ENCODE assay signal across 8 mouse cellular contexts in the genomic region with DNA sequence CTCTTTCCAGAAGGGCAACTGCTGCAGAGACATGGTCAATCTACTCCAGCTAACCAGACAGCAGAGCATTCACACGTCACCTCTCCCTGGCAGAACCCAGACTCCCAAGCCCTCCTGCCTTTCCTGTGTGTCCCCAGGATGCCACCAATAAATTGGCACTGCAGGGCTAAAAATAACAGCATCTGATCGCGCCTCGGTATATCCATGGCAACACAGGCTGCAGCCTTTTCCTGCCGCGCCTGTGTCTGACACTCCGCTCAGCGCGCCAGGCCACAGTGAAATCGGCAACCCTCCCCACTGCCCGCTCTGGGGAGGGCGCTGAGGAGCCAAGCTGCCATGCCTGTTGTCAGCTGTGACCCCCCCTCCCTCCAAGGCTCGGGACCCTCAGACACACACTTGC.
DNase-seq lines count a peak whose midpoint lies in the region; ATAC-seq and TF ChIP-seq lines count a peak whose summit lies in the region.

No protein-coding gene starts in this region.

- ATAC-seq in forebrain, embryonic 12.5 days (ENCODE audit: low FRiP score) = peak; percentile 66; the same call in 1 of the 2 replicates
- ATAC-seq in midbrain, embryonic 14.5 days (ENCODE audit: low FRiP score, low TSS enrichment) = peak; percentile 54; the same call in 1 of the 2 replicates

- no peak for TF ChIP-seq POLR2A in heart, adult 2 months (IDR thresholded peaks at IDR 0.05; ENCODE audit: insufficient read depth, low read depth, low read length)

- no peak for TF ChIP-seq CTCF in heart, adult 2 months (IDR thresholded peaks at IDR 0.05)
- TF ChIP-seq CTCF in layer of hippocampus, adult 2 months (conservative IDR thresholded peaks at IDR 0.05) = no peak
- TF ChIP-seq CTCF in gastrocnemius, adult 2 months (IDR thresholded peaks at IDR 0.05) = no peak

- H3K4me3 ChIP-seq in heart, embryonic 10.5 days = peak overlapping the region; percentile 29
- H3K4me3 ChIP-seq in heart, adult 2 months = no peak overlapping the region
- H3K4me3 ChIP-seq in forebrain, embryonic 12.5 days (replicated peaks) = no peak overlapping the region
- H3K4me3 ChIP-seq in layer of hippocampus, adult 2 months = peak overlapping the region; percentile 4; the same call in 1 of the 2 replicates
- H3K4me3 ChIP-seq in midbrain, embryonic 14.5 days (replicated peaks; ENCODE audit: low read depth, low read length) = no peak overlapping the region
- no peak overlapping the region for H3K4me3 ChIP-seq in gastrocnemius, adult 2 months

- intact Hi-C loops in heart, adult 2 months (cut with DNase I) = loop anchor here (1.0 to 10.0 kb wide), 4 partner anchors 34 to 1160 kb away; no protein-coding TSS in a partner anchor
- intact Hi-C loops in gastrocnemius, adult 2 months (cut with DNase I) = loop anchor here (5.0 kb wide), 1 partner anchor 160 kb away; no protein-coding TSS in a partner anchor

- H3K27me3 ChIP-seq in heart, embryonic 10.5 days (ENCODE audit: insufficient read depth, poor library complexity, severe bottlenecking) = peaks cover 33% of the 10 kb centered on the region; the same call in 1 of the 2 replicates
- H3K27me3 ChIP-seq in heart, adult 2 months (ENCODE audit: control insufficient read depth, insufficient read depth, low read length) = no peaks in the 10 kb centered on the region
- H3K27me3 ChIP-seq in forebrain, embryonic 12.5 days = peaks cover 20% of the 10 kb centered on the region
- no peaks in the 10 kb centered on the region for H3K27me3 ChIP-seq in midbrain, embryonic 14.5 days (ENCODE audit: control insufficient read depth, insufficient read depth, low read length)

- no peak for DNase-seq in heart, embryonic 10.5 days (ENCODE audit: low spot score)
- no peak for DNase-seq in heart, adult 2 months
- peak; percentile 18 for DNase-seq in R1 (ENCODE audit: low read depth, low spot score)
- peak; percentile 66 to 73 for DNase-seq in layer of hippocampus, adult 2 months (ENCODE audit: low spot score in 2 of 2)
- peak; percentile 74 for DNase-seq in midbrain, embryonic 14.5 days
- no peak for DNase-seq in spleen, adult 18-20 months
- DNase-seq in gastrocnemius, adult 2 months = no peak

- no peak overlapping the region for H3K9ac ChIP-seq in heart, adult 2 months (ENCODE audit: low read depth, low read length)
- no peak overlapping the region for H3K9ac ChIP-seq in forebrain, embryonic 12.5 days
- peak overlapping the region; percentile 16; the same call in 1 of the 2 replicates for H3K9ac ChIP-seq in midbrain, embryonic 14.5 days (replicated peaks; ENCODE audit: low read length)

- H3K4me2 ChIP-seq in forebrain, embryonic 12.5 days = peak overlapping the region; percentile 6; the same call in 1 of the 2 replicates
- H3K4me2 ChIP-seq in midbrain, embryonic 14.5 days (ENCODE audit: low read length) = peak overlapping the region; percentile 37

- peaks cover 11% of the 10 kb centered on the region for H3K4me1 ChIP-seq in heart, embryonic 10.5 days
- no peaks in the 10 kb centered on the region for H3K4me1 ChIP-seq in heart, adult 2 months (ENCODE audit: control insufficient read depth, insufficient read depth, low read length)
- H3K4me1 ChIP-seq in forebrain, embryonic 12.5 days = peaks cover 15% of the 10 kb centered on the region; the same call in 1 of the 2 replicates
- peaks cover 13% of the 10 kb centered on the region; the same call in 1 of the 2 replicates for H3K4me1 ChIP-seq in midbrain, embryonic 14.5 days (ENCODE audit: control insufficient read depth, insufficient read depth, low read length)

- no peaks in the 10 kb centered on the region for H3K36me3 ChIP-seq in heart, embryonic 10.5 days
- no peaks in the 10 kb centered on the region for H3K36me3 ChIP-seq in heart, adult 2 months (ENCODE audit: control insufficient read depth, insufficient read depth, low read length)
- no peaks in the 10 kb centered on the region for H3K36me3 ChIP-seq in forebrain, embryonic 12.5 days (replicated peaks)
- no peaks in the 10 kb centered on the region for H3K36me3 ChIP-seq in midbrain, embryonic 14.5 days (ENCODE audit: control insufficient read depth, insufficient read depth, low read length)

- WGBS in heart, embryonic 10.5 days = 13% methylated on average over 13 of the region's 13 CpGs
- 13% methylated on average over 13 of the region's 13 CpGs for WGBS in heart, adult 2 months
- whole genome bisulfite sequencing in forebrain, embryonic 12.5 days = 36% methylated on average over 13 of the region's 13 CpGs
- 29% methylated on average over 13 of the region's 13 CpGs for WGBS in midbrain, embryonic 14.5 days

- no peaks in the 10 kb centered on the region for H3K9me3 ChIP-seq in heart, embryonic 10.5 days
- no peaks in the 10 kb centered on the region for H3K9me3 ChIP-seq in forebrain, embryonic 12.5 days
- H3K9me3 ChIP-seq in midbrain, embryonic 14.5 days (ENCODE audit: control insufficient read depth, low read length) = no peaks in the 10 kb centered on the region

- no peaks in the 10 kb centered on the region for H3K79me2 ChIP-seq in heart, adult 2 months (replicated peaks; ENCODE audit: control insufficient read depth, insufficient read depth, low read length)

- no peak overlapping the region for H3K27ac ChIP-seq in heart, embryonic 10.5 days
- no peak overlapping the region for H3K27ac ChIP-seq in heart, adult 2 months
- H3K27ac ChIP-seq in forebrain, embryonic 12.5 days = peak overlapping the region; percentile 53; the same call in 1 of the 2 replicates
- peak overlapping the region; percentile 86 for H3K27ac ChIP-seq in layer of hippocampus, adult 2 months
- peak overlapping the region; percentile 42 for H3K27ac ChIP-seq in midbrain, embryonic 14.5 days (replicated peaks; ENCODE audit: low read depth, low read length)
- no peak overlapping the region for H3K27ac ChIP-seq in gastrocnemius, adult 2 months

- TF ChIP-seq EP300 in heart, adult 2 months (IDR thresholded peaks at IDR 0.05; ENCODE audit: insufficient read depth, low read depth, low read length) = no peak

Comparison
In these comparisons a context has a peak if more than half of its experiments do, and no peak if none do; other contexts are left out.
1. H3K4me3 ChIP-seq: peak in heart, embryonic 10.5 days (single experiment) and layer of hippocampus, adult 2 months (single experiment); none in heart, adult 2 months (single experiment), forebrain, embryonic 12.5 days (single experiment), midbrain, embryonic 14.5 days (single experiment) and gastrocnemius, adult 2 months (single experiment).
2. DNase-seq: peak in R1 (single experiment), layer of hippocampus, adult 2 months (2 of 2) and midbrain, embryonic 14.5 days (single experiment); none in heart, embryonic 10.5 days (single experiment), heart, adult 2 months (0 of 2), spleen, adult 18-20 months (0 of 2) and gastrocnemius, adult 2 months (single experiment).
3. H3K27ac ChIP-seq: peak in forebrain, embryonic 12.5 days (single experiment), layer of hippocampus, adult 2 months (single experiment) and midbrain, embryonic 14.5 days (single experiment); none in heart, embryonic 10.5 days (single experiment), heart, adult 2 months (single experiment) and gastrocnemius, adult 2 months (single experiment).